Mouse (Mus musculus) midbrain, embryonic 12.5 days (tissue): Measurements from ENCODE around the gene Tigd2. TPM values are rescaled to one million over a fixed set of nuclear protein-coding genes. Genes with fewer than 3 reads are reported as not detected.
A peak's percentile ranks its signal among the peaks of the same experiment; 100 is the strongest.
"Not testable (repeated sequence)": the region's sequence is repeated elsewhere in the genome, so short reads cannot be mapped to it uniquely, and the experiment has no call there.

Experiments
- ATAC-seq: fragments of 200-750 bp; cut with Nextera tagmentation; 2 replicates; pipeline ENCODE4 v1.8.0; 2017; ENCODE audit warnings: low read depth, moderate TSS enrichment, moderate library complexity; ENCODE audit not compliant: low FRiP score
- H3K27ac ChIP-seq: fragments of 300-500 bp; sonication (generic); replicated peaks from 2 replicates; pipeline ENCODE4 v1.5.1; 2016; ENCODE audit warnings: mild to moderate bottlenecking
- H3K27me3 ChIP-seq: fragments of 300-500 bp; sonication (generic); 2 replicates; pipeline ENCODE4 v1.6.1; 2016; ENCODE audit warnings: mild to moderate bottlenecking
- H3K36me3 ChIP-seq: fragments of 300-500 bp; sonication (generic); 2 replicates; pipeline ENCODE4 v1.6.1; 2016
- H3K4me1 ChIP-seq: fragments of 300-500 bp; sonication (generic); 2 replicates; pipeline ENCODE4 v1.6.1; 2016
- H3K4me2 ChIP-seq: fragments of 300-500 bp; sonication (generic); replicated peaks from 2 replicates; pipeline ENCODE4 v1.6.1; 2016; ENCODE audit warnings: mild to moderate bottlenecking, moderate library complexity
- H3K4me3 ChIP-seq: fragments of 300-500 bp; sonication (generic); 2 replicates; pipeline ENCODE4 v1.5.1; 2016; ENCODE audit warnings: mild to moderate bottlenecking
- H3K9ac ChIP-seq: fragments of 300-500 bp; sonication (generic); replicated peaks from 2 replicates; pipeline ENCODE4 v1.6.1; 2016; ENCODE audit warnings: mild to moderate bottlenecking, moderate library complexity
- H3K9me3 ChIP-seq: fragments of 300-500 bp; sonication (generic); 2 replicates; pipeline ENCODE4 v1.6.1; 2016; ENCODE audit warnings: mild to moderate bottlenecking
- WGBS: fragments of 180-500 bp; shearing (Covaris S2); methylation state at CpG from one replicate; pipeline ENCODE4 v1.1.7; 2016; 5-methylcytosine and 5-hydroxymethylcytosine counted together
- polyA plus RNA-seq: library from polyadenylated mRNA; unstranded; fragments of >200 nt; fragmentation: Nextera tagmentation; extraction: Ambion mirVana; gene quantifications from 2 replicates; pipeline ENCODE4 v1.2.1, GENCODE M21; 2016

The Tigd2 gene
- polyA plus RNA-seq, result 10.0 and 10.5 TPM in 2 replicates

DNA sequence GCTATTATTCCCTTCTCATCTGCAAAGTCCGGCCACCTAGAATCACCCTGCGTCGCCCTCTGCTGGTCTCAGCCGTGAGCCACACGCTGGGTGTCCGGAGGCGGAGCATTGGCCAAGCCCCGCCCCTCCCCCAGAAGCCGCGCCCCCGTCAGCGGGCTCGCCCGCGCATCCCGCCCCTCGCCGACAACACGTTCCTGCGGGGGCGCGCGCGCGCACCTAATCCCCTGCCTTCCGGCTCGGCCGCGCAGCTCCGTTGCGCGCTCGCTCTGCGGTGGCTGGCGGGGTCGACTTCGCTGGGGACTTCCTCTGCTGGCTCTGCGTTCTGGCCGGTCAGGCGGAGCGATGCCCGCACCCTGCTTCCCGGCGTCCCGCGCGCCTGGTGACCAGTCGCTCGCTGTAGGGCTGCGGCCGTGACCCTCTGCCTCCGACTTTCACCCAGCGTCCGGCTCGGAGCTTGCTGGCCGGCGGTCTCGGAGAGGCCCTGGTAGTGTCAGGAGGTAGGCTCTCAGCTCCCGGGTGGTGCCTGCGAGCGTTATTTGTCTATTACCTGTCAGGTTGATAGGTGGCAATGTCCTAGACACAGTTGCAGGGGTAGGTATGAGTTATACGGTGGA, at the start of gene Tigd2:
Gene Tigd2 (plus strand): TSS at position 186 of the 614 bp plus-strand sequence.
- H3K27ac ChIP-seq, result peak within 1 kb of the TSS; percentile 83
- H3K27me3 ChIP-seq, result no peaks in the 10 kb centered on the region
- H3K9me3 ChIP-seq, result no peaks in the 10 kb centered on the region
- peak within 1 kb of the TSS; percentile 76 for H3K4me3 ChIP-seq
- ATAC-seq, result peak; percentile 97
- H3K4me1 ChIP-seq, result peaks cover 6% of the 10 kb centered on the region; the same call in 1 of the 2 replicates
- WGBS, result under 1% methylated on average over 50 of the region's 62 CpGs
- peak within 1 kb of the TSS; percentile 68 for H3K4me2 ChIP-seq
- peak within 1 kb of the TSS; percentile 87 for H3K9ac ChIP-seq
- 0 out of 2 replicates have a peak, but pooled peaks cover 7% of the 10 kb centered on the region for H3K36me3 ChIP-seq

DNA sequence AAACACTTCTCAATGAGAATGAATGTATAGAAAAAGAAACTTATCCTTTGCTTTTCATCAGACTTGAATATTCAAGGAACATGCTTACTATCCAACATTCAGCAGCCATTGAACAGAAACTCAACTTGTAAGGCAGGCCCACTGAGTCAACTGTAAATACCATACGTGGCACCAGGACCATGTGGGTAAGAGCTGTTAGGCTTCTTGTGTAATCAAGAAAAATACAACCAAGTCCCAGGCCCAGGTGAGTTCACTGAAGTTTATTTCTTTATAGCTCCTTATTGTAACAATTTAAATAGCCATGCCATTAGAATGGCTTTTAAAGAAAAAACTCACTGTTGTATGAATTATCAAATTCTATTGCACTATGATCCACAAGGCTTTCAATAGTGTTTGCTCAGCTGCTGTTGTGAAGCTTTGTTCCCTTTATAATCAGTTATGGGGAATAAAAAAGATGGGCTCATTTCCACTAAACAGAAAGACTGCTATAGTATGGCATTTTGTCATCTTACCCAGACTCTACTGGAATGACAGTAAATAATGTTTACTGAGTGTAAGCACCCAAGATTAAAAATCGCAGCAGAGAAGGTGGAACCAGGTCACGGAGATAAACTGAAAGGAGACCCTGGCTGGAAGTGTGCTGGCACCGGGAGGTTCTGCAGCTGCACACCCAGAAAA, 46.7 kb upstream of the Tigd2 start:
- Histone ChIP-seq H3K27ac (no peak overlapping the region), H3K27me3 (no peaks in the 10 kb centered on the region), H3K36me3 (no peaks in the 10 kb centered on the region), H3K4me2 (no peak overlapping the region), H3K9ac (no peak overlapping the region), H3K4me3 (no peak overlapping the region), H3K9me3 (no peaks in the 10 kb centered on the region), H3K4me1 (no peaks in the 10 kb centered on the region)
- ATAC-seq, result no peak
- 88% methylated on average over 4 of the region's 4 CpGs for WGBS

DNA sequence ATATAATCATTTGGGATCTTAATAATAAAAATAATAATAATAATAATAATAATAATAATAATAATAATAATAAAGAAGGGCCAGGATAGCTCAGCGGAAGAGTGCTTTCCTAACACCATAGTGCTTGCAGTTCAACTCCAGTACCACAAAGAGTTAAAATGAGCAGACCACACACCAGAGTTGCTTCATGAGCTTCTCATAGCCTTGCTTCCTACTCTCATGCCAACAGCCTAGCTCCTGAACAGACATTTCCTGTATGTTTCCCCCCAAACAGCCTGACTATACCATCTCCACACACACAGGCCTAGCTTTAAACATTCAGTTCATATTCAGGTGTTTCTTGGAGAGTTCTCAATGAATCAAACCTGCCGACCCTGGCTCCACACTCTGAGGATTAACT, 45.8 kb upstream of the Tigd2 start:
- ATAC-seq, result no peak
- H3K4me3 ChIP-seq, result no peak overlapping the region
- no peak overlapping the region for H3K27ac ChIP-seq
- 80% methylated on average over 2 of the region's 2 CpGs for WGBS
- H3K36me3 ChIP-seq, result no peaks in the 10 kb centered on the region
- no peaks in the 10 kb centered on the region for H3K27me3 ChIP-seq
- no peak overlapping the region for H3K9ac ChIP-seq
- H3K4me1 ChIP-seq, result no peaks in the 10 kb centered on the region
- H3K4me2 ChIP-seq, result no peak overlapping the region
- no peaks in the 10 kb centered on the region for H3K9me3 ChIP-seq

DNA sequence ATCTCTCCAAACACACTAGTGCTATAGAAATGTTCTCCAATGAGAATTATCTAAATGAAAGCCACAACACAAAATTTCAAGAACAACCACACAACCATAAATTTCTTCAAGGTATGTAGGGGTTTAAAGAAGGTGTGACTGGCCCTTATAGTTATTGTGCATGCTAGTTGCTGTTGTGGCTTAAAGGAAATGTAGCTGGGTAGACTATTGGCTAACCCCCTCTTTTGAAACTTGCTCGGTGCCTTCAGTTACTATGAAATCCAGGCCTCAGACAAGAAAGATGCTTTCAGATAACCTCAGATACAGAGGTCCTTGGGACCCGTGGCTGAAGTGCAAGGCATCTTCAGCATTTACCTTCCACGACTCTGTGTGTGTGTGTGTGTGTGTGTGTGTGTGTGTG, 45.3 kb upstream of the Tigd2 start:
- H3K27me3 ChIP-seq, result no peaks in the 10 kb centered on the region
- 90% methylated on average over 3 of the region's 3 CpGs for WGBS

DNA sequence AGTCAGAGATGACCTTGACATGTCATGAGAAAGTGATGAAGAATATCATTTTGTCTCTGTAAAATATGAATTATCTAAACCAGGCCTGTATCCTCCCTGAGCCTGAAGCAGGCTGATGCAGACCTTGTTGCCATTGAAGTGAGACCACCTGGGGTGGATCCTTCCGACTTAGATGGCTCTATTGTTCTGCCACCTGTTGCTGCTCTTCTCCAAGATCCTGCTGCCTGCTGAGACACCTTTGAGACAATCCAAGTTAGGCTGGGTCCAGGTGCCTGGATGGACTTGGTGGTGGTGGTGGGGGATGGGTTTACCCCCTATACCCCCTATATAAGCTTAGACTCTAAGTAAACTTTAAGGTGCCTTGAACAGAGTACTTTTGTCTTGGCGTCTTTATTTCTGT, 39.7 kb upstream of the Tigd2 start:
- Histone ChIP-seq H3K4me2 (no peak overlapping the region), H3K27ac (no peak overlapping the region), H3K36me3 (no peaks in the 10 kb centered on the region), H3K4me3 (no peak overlapping the region), H3K4me1 (no peaks in the 10 kb centered on the region), H3K27me3 (no peaks in the 10 kb centered on the region), H3K9me3 (no peaks in the 10 kb centered on the region), H3K9ac (no peak overlapping the region)
- WGBS, result 21% methylated on average over 2 of the region's 2 CpGs
- ATAC-seq, result no peak

More for the DNA sequence above, 45.3 kb upstream of the Tigd2 start:
- Histone ChIP-seq H3K27ac (no peak overlapping the region), H3K4me1 (no peaks in the 10 kb centered on the region), H3K9ac (no peak overlapping the region), H3K4me3 (no peak overlapping the region), H3K4me2 (no peak overlapping the region), H3K36me3 (no peaks in the 10 kb centered on the region), H3K9me3 (no peaks in the 10 kb centered on the region)
- ATAC-seq, result no peak

DNA sequence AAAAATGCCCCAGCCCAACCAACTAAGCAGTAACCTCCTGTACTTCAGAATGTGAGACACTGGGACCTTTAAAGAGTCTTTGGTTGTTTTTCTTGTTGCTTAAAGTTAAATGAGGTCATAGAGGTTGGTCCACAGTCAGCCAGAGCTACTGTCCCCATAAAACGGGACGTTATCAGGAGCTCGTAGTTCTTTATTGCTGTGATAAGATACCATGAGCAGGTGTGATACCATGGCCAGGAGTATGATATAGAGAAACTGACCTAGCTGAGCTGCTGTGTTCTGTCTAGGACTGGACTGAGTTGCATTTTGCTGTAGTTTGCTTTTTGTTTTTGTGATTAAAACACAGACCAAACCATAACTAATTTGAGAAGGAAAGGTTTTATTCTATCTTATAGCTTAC, 37.4 kb upstream of the Tigd2 start:
- H3K27ac ChIP-seq, result no peak overlapping the region
- no peak overlapping the region for H3K9ac ChIP-seq
- no peak overlapping the region for H3K4me2 ChIP-seq
- H3K9me3 ChIP-seq, result no peaks in the 10 kb centered on the region
- no peak for ATAC-seq
- H3K36me3 ChIP-seq, result no peaks in the 10 kb centered on the region
- no peak overlapping the region for H3K4me3 ChIP-seq
- 93% methylated on average over 3 of the region's 3 CpGs for WGBS
- H3K27me3 ChIP-seq, result no peaks in the 10 kb centered on the region
- H3K4me1 ChIP-seq, result no peaks in the 10 kb centered on the region

DNA sequence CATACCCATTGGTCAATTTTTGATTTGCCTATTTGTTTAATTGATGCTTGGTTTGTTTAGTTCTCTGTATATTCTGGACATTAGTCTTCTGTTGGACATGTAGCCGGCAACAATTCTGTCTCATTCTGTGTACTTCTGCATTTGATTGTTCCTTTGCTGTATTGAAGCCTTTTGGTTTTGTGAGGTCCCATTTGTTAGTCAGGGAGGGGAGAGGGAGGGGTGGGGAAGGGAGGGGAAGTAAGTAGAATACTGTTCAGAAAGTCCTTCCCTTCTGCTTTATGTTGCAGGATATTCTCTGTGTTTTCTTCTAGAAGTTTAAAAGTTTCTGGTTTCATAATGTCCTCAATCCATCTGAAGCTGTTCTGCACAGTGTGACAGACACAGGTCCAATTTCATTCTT, 34.7 kb upstream of the Tigd2 start:
- Histone ChIP-seq H3K4me1 (no peaks in the 10 kb centered on the region), H3K27ac (no peak overlapping the region), H3K4me2 (no peak overlapping the region), H3K36me3 (no peaks in the 10 kb centered on the region), H3K9me3 (no peaks in the 10 kb centered on the region), H3K27me3 (no peaks in the 10 kb centered on the region), H3K9ac (no peak overlapping the region), H3K4me3 (no peak overlapping the region)
- WGBS, result 83% methylated on average over 1 of the region's 1 CpGs
- ATAC-seq, result no peak

DNA sequence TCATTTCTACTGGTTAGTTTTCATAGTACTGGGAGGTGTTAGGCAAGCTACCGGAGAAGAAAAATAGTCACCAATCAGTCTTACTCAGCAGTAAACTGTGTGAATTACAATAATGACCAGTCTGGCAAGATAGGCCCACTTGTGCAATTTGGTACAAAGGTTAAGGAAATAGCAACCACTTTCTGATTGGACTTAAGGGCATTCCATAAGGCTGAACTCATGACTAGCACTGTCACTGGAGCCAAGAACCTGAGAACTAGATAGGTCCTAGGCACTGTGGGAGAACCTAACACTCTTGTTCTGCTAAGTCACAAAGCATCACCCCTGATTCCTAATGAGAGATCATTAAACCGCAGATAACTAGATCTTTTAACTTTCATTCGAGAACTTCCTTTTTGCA, 30.6 kb upstream of the Tigd2 start:
- Histone ChIP-seq H3K36me3 (no peaks in the 10 kb centered on the region), H3K27me3 (no peaks in the 10 kb centered on the region), H3K4me2 (no peak overlapping the region), H3K4me3 (no peak overlapping the region), H3K9me3 (no peaks in the 10 kb centered on the region), H3K27ac (no peak overlapping the region), H3K4me1 (no peaks in the 10 kb centered on the region), H3K9ac (no peak overlapping the region)
- no peak for ATAC-seq
- WGBS, result 86% methylated on average over 3 of the region's 3 CpGs

DNA sequence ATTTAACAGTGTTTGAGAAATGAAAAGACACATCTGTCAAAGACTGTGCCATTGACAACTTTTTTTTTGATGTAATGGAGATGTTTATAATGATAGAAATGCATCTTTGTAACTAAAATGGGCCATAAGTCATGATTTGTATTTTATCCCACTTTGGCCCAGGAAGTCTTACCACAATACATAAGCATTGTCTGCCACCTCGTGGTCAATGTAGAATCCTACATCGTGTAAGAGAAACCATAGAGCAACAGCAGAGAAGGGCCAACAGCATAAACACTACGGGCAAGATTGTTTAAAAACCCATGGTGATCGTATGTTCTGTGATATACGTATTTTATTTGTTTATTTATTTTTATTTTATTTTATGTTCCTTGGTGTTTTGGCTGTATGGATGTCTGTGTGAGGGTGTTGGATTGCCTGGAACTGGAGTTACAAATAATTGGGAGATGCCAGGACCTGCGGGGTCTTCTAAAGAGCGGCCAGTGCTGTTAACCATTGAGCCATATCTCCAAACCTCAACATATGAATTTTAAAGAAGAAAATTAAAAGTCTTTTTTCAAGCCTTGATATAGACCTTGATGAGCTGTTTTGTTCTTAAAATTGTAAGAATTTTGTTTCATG, 28.2 kb upstream of the Tigd2 start:
- Histone ChIP-seq H3K27me3 (no peaks in the 10 kb centered on the region), H3K9me3 (no peaks in the 10 kb centered on the region), H3K27ac (no peak overlapping the region), H3K36me3 (no peaks in the 10 kb centered on the region), H3K4me2 (no peak overlapping the region), H3K4me3 (no peak overlapping the region), H3K9ac (no peak overlapping the region), H3K4me1 (no peaks in the 10 kb centered on the region)
- WGBS, result 46% methylated on average over 7 of the region's 7 CpGs
- peak; percentile 84 for ATAC-seq

DNA sequence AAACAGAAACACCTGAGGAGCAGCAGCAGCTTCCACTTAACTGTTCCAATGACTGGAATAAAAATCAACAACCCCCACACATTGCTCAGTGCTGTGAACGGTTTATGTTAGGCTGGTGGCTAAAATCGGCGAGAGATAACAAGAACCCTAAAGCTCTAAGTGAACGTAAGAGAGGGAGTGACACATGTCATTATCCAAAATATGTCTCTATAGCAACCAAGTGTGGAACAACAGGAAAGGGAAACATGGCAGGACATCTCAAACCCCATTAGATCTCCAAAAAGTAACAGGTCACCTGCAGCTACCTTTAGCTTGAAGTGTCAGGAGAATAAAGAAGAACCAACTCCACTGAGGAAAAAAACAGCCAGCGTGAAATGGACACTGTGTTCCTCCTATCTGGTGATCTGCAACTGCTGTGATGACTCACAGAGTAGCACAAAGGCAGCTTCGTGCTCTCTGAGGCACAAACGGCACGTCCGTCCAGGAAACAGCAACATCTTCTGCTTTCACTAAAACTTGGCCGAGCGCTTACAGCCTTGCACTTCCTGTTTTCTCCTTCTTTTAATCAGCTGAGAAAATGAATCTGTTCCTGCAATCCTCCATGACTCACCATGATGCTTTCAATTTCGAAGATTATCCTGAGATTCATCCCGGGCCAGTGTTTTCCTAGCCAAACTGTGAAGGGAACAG, 23.5 kb upstream of the Tigd2 start:
- no peak for ATAC-seq
- no peak overlapping the region for H3K27ac ChIP-seq
- H3K27me3 ChIP-seq, result no peaks in the 10 kb centered on the region
- H3K4me3 ChIP-seq, result no peak overlapping the region
- H3K4me1 ChIP-seq, result no peaks in the 10 kb centered on the region
- no peaks in the 10 kb centered on the region for H3K36me3 ChIP-seq
- no peaks in the 10 kb centered on the region for H3K9me3 ChIP-seq
- H3K9ac ChIP-seq, result no peak overlapping the region
- WGBS, result 81% methylated on average over 13 of the region's 13 CpGs
- no peak overlapping the region for H3K4me2 ChIP-seq

DNA sequence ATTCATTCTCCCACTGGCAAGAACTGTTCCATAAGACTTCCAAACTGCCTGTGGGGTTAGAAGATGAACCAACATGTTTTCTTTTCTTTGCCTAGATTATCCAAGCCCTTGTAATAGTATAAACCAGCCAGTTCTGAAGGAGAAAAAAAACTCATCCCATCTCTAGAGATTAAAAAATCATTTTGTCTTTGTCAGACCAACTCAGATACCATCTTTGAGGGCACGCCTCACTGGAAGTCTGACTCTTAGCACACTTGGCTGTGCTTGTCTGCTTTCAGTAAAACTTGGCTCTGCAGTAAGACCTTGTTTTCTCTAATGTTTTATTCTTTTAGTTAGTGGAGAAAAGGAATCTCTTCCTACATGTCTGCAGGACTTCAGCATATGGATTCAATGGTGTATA, 18.7 kb upstream of the Tigd2 start:
- Histone ChIP-seq H3K9me3 (no peaks in the 10 kb centered on the region), H3K27me3 (no peaks in the 10 kb centered on the region), H3K4me3 (no peak overlapping the region), H3K4me2 (no peak overlapping the region), H3K36me3 (no peaks in the 10 kb centered on the region), H3K4me1 (no peaks in the 10 kb centered on the region), H3K9ac (no peak overlapping the region), H3K27ac (no peak overlapping the region)
- 85% methylated on average over 1 of the region's 1 CpGs for whole genome bisulfite sequencing
- no peak for ATAC-seq

DNA sequence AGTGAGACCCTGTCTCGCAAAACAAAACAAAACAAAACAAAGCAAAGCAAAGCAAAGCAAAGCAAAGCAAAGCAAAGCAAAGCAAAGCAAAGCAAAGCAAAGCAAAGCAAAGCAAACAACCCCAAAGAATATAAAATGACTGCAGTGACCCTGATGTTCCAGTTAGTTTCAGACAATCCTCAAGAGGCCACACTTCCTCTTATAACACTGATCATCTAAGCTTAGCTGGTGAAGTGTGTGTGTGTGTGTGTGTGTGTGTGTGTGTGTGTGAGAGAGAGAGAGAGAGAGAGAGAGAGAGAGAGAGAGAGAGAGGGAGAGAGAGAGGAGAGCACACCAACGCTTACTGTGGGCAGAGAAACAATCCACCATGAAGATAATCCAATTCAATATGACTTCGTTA, 14.2 kb upstream of the Tigd2 start:
- not testable (repeated sequence) for H3K9ac ChIP-seq, H3K4me1 ChIP-seq, H3K27me3 ChIP-seq, H3K36me3 ChIP-seq, H3K4me2 ChIP-seq, H3K27ac ChIP-seq, H3K9me3 ChIP-seq, ATAC-seq, H3K4me3 ChIP-seq
- WGBS, result 69% methylated on average over 3 of the region's 3 CpGs
